Mouse (Mus musculus) monocyte, adult 59 days (primary cell): ENCODE results near the gene Hcrtr1. TPM values are rescaled to one million over a fixed set of nuclear protein-coding genes. Genes with fewer than 3 reads are reported as not detected.

ENCODE experiments used
- total RNA-seq, 2 experiments: library from RNA; stranded (reverse); gene quantifications; one replicate each; pipeline ENCODE4 v1.2.4; 2023

The Hcrtr1 gene
- not detected for total RNA-seq

GRCm38 (mm10) chr4:130139214-130139492 is at the start of gene Hcrtr1:
TSS of gene Hcrtr1 (minus strand) at chr4:130139359.

GRCm38 (mm10) chr4:130175072-130175711 is 36.0 kb upstream of the Hcrtr1 start, which contains the start of gene Tinagl1:
TSS of gene Tinagl1 (minus strand) at chr4:130175122.

GRCm38 (mm10) chr4:130102111-130102651 is 37.0 kb downstream of the Hcrtr1 start, which contains the start of gene Pef1:
TSS of gene Pef1 (plus strand) at chr4:130102558.

Other genes starting within 250 kb of the Hcrtr1 start
- gene Spocd1, start 210.1 kb downstream of the Hcrtr1 start, total RNA-seq = under 1 TPM; 0.55 to 0.88 TPM
- under 1 TPM in 1 of 2 experiments, not detected in 1; 0.15 TPM for gene Adgrb2, start 154.5 kb downstream of the Hcrtr1 start, total RNA-seq
- gene Col16a1, start 91.5 kb downstream of the Hcrtr1 start, total RNA-seq = under 1 TPM in 1 of 2 experiments, not detected in 1; 0.46 TPM
- 10 to 100 TPM; 27.8 to 28.3 TPM for gene Pef1, start 36.8 kb downstream of the Hcrtr1 start, total RNA-seq
- not detected for gene Tinagl1, start 35.8 kb upstream of the Hcrtr1 start, total RNA-seq
- gene Gm853, start 83.0 kb upstream of the Hcrtr1 start, total RNA-seq = not detected
- not detected for gene Serinc2, start 139.8 kb upstream of the Hcrtr1 start, total RNA-seq
- not detected for gene Fabp3, start 169.2 kb upstream of the Hcrtr1 start, total RNA-seq
- not detected for gene Gm10570, start 169.3 kb upstream of the Hcrtr1 start, total RNA-seq
- 10 to 100 TPM; 18.8 to 21.3 TPM for gene Zcchc17, start 220.6 kb upstream of the Hcrtr1 start, total RNA-seq
- gene Snrnp40, start 220.8 kb upstream of the Hcrtr1 start, total RNA-seq = 10 to 100 TPM; 36.8 to 39.0 TPM